Comparison of ENCODE assay signal across 8 mouse cellular contexts in genomic region chr19:56775893-56776718, GRCm38 (mm10). TPM values are rescaled to one million over a fixed set of nuclear protein-coding genes. Genes with fewer than 3 reads are reported as not detected.
DNase-seq lines count a peak whose midpoint lies in the region; ATAC-seq and TF ChIP-seq lines count a peak whose summit lies in the region.
"Had no signal": no experiment of that assay in that cellular context is flagged by ENCODE, and none has a peak within 500 bp of the region (broad histone marks: within the 10 kb centered on the region; RNA-seq: fewer than 3 reads in every experiment).

No protein-coding gene starts in this region.

- no peak for ATAC-seq in forebrain, embryonic 16.5 days
- ATAC-seq in intestine, postnatal 0 days = no peak
- no peak for ATAC-seq in neural tube, embryonic 11.5 days (ENCODE audit: insufficient read depth, low FRiP score, low TSS enrichment)
- ATAC-seq in megakaryocyte-erythroid progenitor cell, adult 5-6 weeks (replicated peaks; ENCODE audit: low FRiP score, low TSS enrichment, poor library complexity, severe bottlenecking) = no peak

- peak overlapping the region; percentile 38 for H3K4me2 ChIP-seq in forebrain, embryonic 16.5 days (ENCODE audit: low read length)
- peak overlapping the region; percentile 57 for H3K4me2 ChIP-seq in intestine, postnatal 0 days (replicated peaks; ENCODE audit: low read depth)
- peak overlapping the region; percentile 45 for H3K4me2 ChIP-seq in neural tube, embryonic 11.5 days (ENCODE audit: low read depth)

- H3K9me3 ChIP-seq in forebrain, embryonic 16.5 days (ENCODE audit: control insufficient read depth, low read length) = no peaks in the 10 kb centered on the region
- no peaks in the 10 kb centered on the region for H3K9me3 ChIP-seq in intestine, postnatal 0 days (ENCODE audit: control insufficient read depth)
- no peaks in the 10 kb centered on the region for H3K9me3 ChIP-seq in neural tube, embryonic 11.5 days (ENCODE audit: control insufficient read depth, low read length)

- no peak overlapping the region for H3K27ac ChIP-seq in forebrain, embryonic 16.5 days (ENCODE audit: low read length)
- no peak overlapping the region for H3K27ac ChIP-seq in intestine, postnatal 0 days (ENCODE audit: low read depth, low read length)
- no peak overlapping the region for H3K27ac ChIP-seq in neural tube, embryonic 11.5 days (ENCODE audit: low read depth, low read length)

- peak; percentile 19 for DNase-seq in urinary bladder, postnatal 25 days (ENCODE audit: low spot score)
- no peak for DNase-seq in urinary bladder, postnatal 10 days (ENCODE audit: low spot score)
- peak; percentile 20 for DNase-seq in neural tube, embryonic 11.5 days (ENCODE audit: low spot score)
- DNase-seq in thymus, postnatal 36 days = no peak

- no peak for TF ChIP-seq CTCF in intestine, postnatal 0 days (IDR thresholded peaks at IDR 0.05; ENCODE audit: low read depth)

- H3K9ac ChIP-seq in forebrain, embryonic 16.5 days (replicated peaks; ENCODE audit: low read depth, low read length) = peak overlapping the region; percentile 36
- no peak overlapping the region for H3K9ac ChIP-seq in intestine, postnatal 0 days (ENCODE audit: low read depth, low read length)
- peak overlapping the region; percentile 37 for H3K9ac ChIP-seq in neural tube, embryonic 11.5 days (ENCODE audit: low read length)

- peaks cover 20% of the 10 kb centered on the region for H3K4me1 ChIP-seq in forebrain, embryonic 16.5 days (replicated peaks; ENCODE audit: control insufficient read depth, insufficient read depth, low read length)
- 0 out of 2 replicates have a peak, but pooled peaks cover 8% of the 10 kb centered on the region for H3K4me1 ChIP-seq in intestine, postnatal 0 days (replicated peaks; ENCODE audit: control insufficient read depth, insufficient read depth, low read length)
- H3K4me1 ChIP-seq in neural tube, embryonic 11.5 days (ENCODE audit: control insufficient read depth, insufficient read depth, low read length) = peaks cover 7% of the 10 kb centered on the region; the same call in 1 of the 2 replicates

- WGBS in forebrain, embryonic 16.5 days = 12% methylated on average over 18 of the region's 18 CpGs
- 5% methylated on average over 18 of the region's 18 CpGs for WGBS in intestine, postnatal 0 days
- WGBS in neural tube, embryonic 11.5 days = 4% methylated on average over 17 of the region's 18 CpGs

- peak overlapping the region; percentile 13; the same call in 1 of the 2 replicates for H3K4me3 ChIP-seq in forebrain, embryonic 16.5 days (replicated peaks; ENCODE audit: low read length)
- no peak overlapping the region for H3K4me3 ChIP-seq in intestine, postnatal 0 days (ENCODE audit: low read depth, low read length)
- H3K4me3 ChIP-seq in neural tube, embryonic 11.5 days (ENCODE audit: low read depth, low read length) = peak overlapping the region; percentile 18

- H3K27me3 ChIP-seq in forebrain, embryonic 16.5 days (replicated peaks; ENCODE audit: control insufficient read depth, insufficient read depth, low read length) = peaks cover 11% of the 10 kb centered on the region
- no peaks in the 10 kb centered on the region; the same call in 1 of the 2 replicates for H3K27me3 ChIP-seq in intestine, postnatal 0 days (replicated peaks; ENCODE audit: control insufficient read depth, insufficient read depth, low read length)
- H3K27me3 ChIP-seq in neural tube, embryonic 11.5 days (ENCODE audit: control insufficient read depth, insufficient read depth, low read length) = 0 out of 2 replicates have a peak, but pooled peaks cover 9% of the 10 kb centered on the region

- H3K36me3 ChIP-seq in forebrain, embryonic 16.5 days (ENCODE audit: control insufficient read depth, insufficient read depth) = no peaks in the 10 kb centered on the region
- H3K36me3 ChIP-seq in intestine, postnatal 0 days (ENCODE audit: control insufficient read depth, insufficient read depth) = no peaks in the 10 kb centered on the region
- no peaks in the 10 kb centered on the region for H3K36me3 ChIP-seq in neural tube, embryonic 11.5 days (ENCODE audit: control insufficient read depth, insufficient read depth, low read length)

RNA-seq across cellular contexts. Expression of gene Ccdc186, which starts 45.9 kb away (rescaled TPM):
- polyA plus RNA-seq in forebrain, embryonic 16.5 days (2015; fragmentation: Nextera tagmentation; extraction: Ambion mirVana) = 28.4 and 35.2 TPM in 2 replicates
- polyA plus RNA-seq in intestine, postnatal 0 days (2015; fragmentation: Nextera tagmentation; extraction: Ambion mirVana) = 11.3 and 11.8 TPM in 2 replicates
- 21.2 and 21.9 TPM in 2 replicates for polyA plus RNA-seq in neural tube, embryonic 11.5 days (2014; fragmentation: Nextera tagmentation; extraction: Ambion mirVana)
- 7.3 and 16.5 TPM in 2 replicates for total RNA-seq in megakaryocyte-erythroid progenitor cell, adult 5-6 weeks (2014; fragmentation: Nextera tagmentation)
- total RNA-seq in megakaryocyte-erythroid progenitor cell, adult 5-6 weeks (2017) = 32.5 and 40.0 TPM in 2 replicates

RNA-seq across cellular contexts. Expression of gene Tdrd1, which starts 49.9 kb away (rescaled TPM):
- polyA plus RNA-seq in forebrain, embryonic 16.5 days (2015; fragmentation: Nextera tagmentation; extraction: Ambion mirVana) = 0.75 and 1.0 TPM in 2 replicates
- 0.12 and 0.13 TPM in 2 replicates for polyA plus RNA-seq in intestine, postnatal 0 days (2015; fragmentation: Nextera tagmentation; extraction: Ambion mirVana)
- polyA plus RNA-seq in neural tube, embryonic 11.5 days (2014; fragmentation: Nextera tagmentation; extraction: Ambion mirVana) = 0.88 and 0.97 TPM in 2 replicates
- not detected in 2 replicates for total RNA-seq in megakaryocyte-erythroid progenitor cell, adult 5-6 weeks (2014; fragmentation: Nextera tagmentation)
- total RNA-seq in megakaryocyte-erythroid progenitor cell, adult 5-6 weeks (2017) = not detected in 2 replicates
- total RNA-seq: neutrophil, adult 5-6 weeks had no signal

RNA-seq across cellular contexts. Expression of gene Adrb1, which starts 54.1 kb away (rescaled TPM):
- polyA plus RNA-seq in forebrain, embryonic 16.5 days (2015; fragmentation: Nextera tagmentation; extraction: Ambion mirVana) = 1.4 and 2.2 TPM in 2 replicates
- 1.0 and 1.3 TPM in 2 replicates for polyA plus RNA-seq in intestine, postnatal 0 days (2015; fragmentation: Nextera tagmentation; extraction: Ambion mirVana)
- 0.20 and 0.31 TPM in 2 replicates for polyA plus RNA-seq in neural tube, embryonic 11.5 days (2014; fragmentation: Nextera tagmentation; extraction: Ambion mirVana)
- not detected in 2 replicates for total RNA-seq in megakaryocyte-erythroid progenitor cell, adult 5-6 weeks (2014; fragmentation: Nextera tagmentation)
- not detected in 2 replicates for total RNA-seq in megakaryocyte-erythroid progenitor cell, adult 5-6 weeks (2017)

Comparison
In these comparisons a context has a peak if more than half of its experiments do, and no peak if none do; other contexts are left out.
1. DNase-seq: peak in urinary bladder, postnatal 25 days (single experiment) and neural tube, embryonic 11.5 days (single experiment); none in urinary bladder, postnatal 10 days (single experiment) and thymus, postnatal 36 days (0 of 2).
2. Peak in every context shown above with its lines, with median percentiles within 50 percentile points of each other: H3K4me2 ChIP-seq.